Mouse (Mus musculus): ENCODE data around the gene Snrnp70.
A peak's percentile ranks its signal among the peaks of the same experiment; 100 is the strongest.
"Not testable (repeated sequence)": the region's sequence is repeated elsewhere in the genome, so short reads cannot be mapped to it uniquely, and the experiment has no call there.

Gene Snrnp70

GRCm38 (mm10) chr7:45368178-45368577, 27.4 kb downstream of the Snrnp70 start:
- no peak for DNase-seq (ENCODE audit: low spot score)

GRCm38 (mm10) chr7:45367020-45367880, 28.3 kb downstream of the Snrnp70 start:
- peak; percentile 91 for DNase-seq (ENCODE audit: low spot score)

GRCm38 (mm10) chr7:45366652-45367019, 28.9 kb downstream of the Snrnp70 start, which contains the start of gene Ppfia3:
Gene Ppfia3, minus strand, starts transcription at chr7:45367019.
- DNase-seq (ENCODE audit: low spot score) = no peak

- DNase-seq (ENCODE audit: low spot score) = peak; percentile 35
These were observed 29.5 kb downstream of the Snrnp70 start for GRCm38 (mm10) chr7:45365742-45366651.

GRCm38 (mm10) chr7:45363983-45364382, 31.6 kb downstream of the Snrnp70 start:
- no peak for DNase-seq (ENCODE audit: low spot score)

GRCm38 (mm10) chr7:45362801-45363200, 32.7 kb downstream of the Snrnp70 start:
- no peak for DNase-seq (ENCODE audit: low spot score)

- DNase-seq (ENCODE audit: low spot score) = no peak
These were observed 34.2 kb downstream of the Snrnp70 start for GRCm38 (mm10) chr7:45361243-45361804.

GRCm38 (mm10) chr7:45360404-45361125, 35.0 kb downstream of the Snrnp70 start:
- DNase-seq (ENCODE audit: low spot score) = no peak

GRCm38 (mm10) chr7:45359081-45359480, 36.5 kb downstream of the Snrnp70 start:
- DNase-seq (ENCODE audit: low spot score) = not testable (repeated sequence)

- no peak for DNase-seq (ENCODE audit: low spot score)
These were observed 39.5 kb downstream of the Snrnp70 start for GRCm38 (mm10) chr7:45356087-45356486.

- no peak for DNase-seq (ENCODE audit: low spot score)
These were observed 40.1 kb downstream of the Snrnp70 start for GRCm38 (mm10) chr7:45355318-45356020.

- no peak for DNase-seq (ENCODE audit: low spot score)
These were observed 42.5 kb downstream of the Snrnp70 start for GRCm38 (mm10) chr7:45353041-45353440.

- no peak for DNase-seq (ENCODE audit: low spot score)
These were observed 48.6 kb downstream of the Snrnp70 start for GRCm38 (mm10) chr7:45346905-45347304.

GRCm38 (mm10) chr7:45343543-45343942, 52.0 kb downstream of the Snrnp70 start:
- DNase-seq (ENCODE audit: low spot score) = no peak

GRCm38 (mm10) chr7:45342081-45342480, 53.5 kb downstream of the Snrnp70 start:
- DNase-seq (ENCODE audit: low spot score) = no peak

- peak; percentile 80 for DNase-seq (ENCODE audit: low spot score)
These were observed 54.2 kb downstream of the Snrnp70 start for GRCm38 (mm10) chr7:45341303-45341702.

GRCm38 (mm10) chr7:45340669-45341068, 54.9 kb downstream of the Snrnp70 start:
- DNase-seq (ENCODE audit: low spot score) = peak; percentile 22

- DNase-seq (ENCODE audit: low spot score) = no peak
These were observed 55.5 kb downstream of the Snrnp70 start for GRCm38 (mm10) chr7:45340066-45340442.

GRCm38 (mm10) chr7:45339410-45340065, 56.0 kb downstream of the Snrnp70 start:
- DNase-seq (ENCODE audit: low spot score) = peak; percentile 26

- DNase-seq (ENCODE audit: low spot score) = no peak
These were observed 57.2 kb downstream of the Snrnp70 start for GRCm38 (mm10) chr7:45338161-45338911.

Measured in adipocyte (in vitro differentiated cells).